Mouse (Mus musculus): ENCODE data around the gene Rab25.

DNA sequence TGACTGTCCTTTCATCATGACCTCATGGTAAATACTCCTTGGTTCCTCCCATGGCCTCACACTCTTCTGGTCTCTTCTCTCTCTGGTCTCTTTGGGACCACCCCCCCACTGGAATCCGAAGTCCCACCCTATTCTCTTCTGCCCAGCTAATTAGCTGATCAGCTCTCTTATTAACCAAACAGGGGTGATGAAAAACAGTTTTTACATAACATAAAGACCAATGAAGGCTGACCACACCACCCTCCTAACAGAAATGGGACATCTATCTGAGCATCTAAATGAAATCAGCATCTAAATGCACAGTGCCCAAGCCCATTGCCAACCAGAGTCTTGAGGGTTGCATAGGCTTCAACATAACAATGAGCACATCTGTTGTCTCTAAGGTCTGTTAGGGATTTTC, 23.8 kb upstream of the Rab25 start:
- TF ChIP-seq CTCF (IDR thresholded peaks at IDR 0.05; ENCODE audit: control insufficient read depth, insufficient read depth, insufficient replicate concordance, low read depth, low read length) = no peak
- no peak for TF ChIP-seq POLR2A (IDR thresholded peaks at IDR 0.05; ENCODE audit: control insufficient read depth, low read depth, low read length)

Data from testis, adult 2 months (tissue).